Mouse (Mus musculus): Measurements from ENCODE around the gene Relb.

Relb gene

GRCm38 (mm10) chr7:19579751-19580150 is 49.5 kb downstream of the Relb start:
- no peak for DNase-seq (ENCODE audit: low spot score in 2 of 2)

GRCm38 (mm10) chr7:19578436-19578835 is 50.8 kb downstream of the Relb start:
- no peak for DNase-seq (ENCODE audit: low spot score in 2 of 2)

DNA sequence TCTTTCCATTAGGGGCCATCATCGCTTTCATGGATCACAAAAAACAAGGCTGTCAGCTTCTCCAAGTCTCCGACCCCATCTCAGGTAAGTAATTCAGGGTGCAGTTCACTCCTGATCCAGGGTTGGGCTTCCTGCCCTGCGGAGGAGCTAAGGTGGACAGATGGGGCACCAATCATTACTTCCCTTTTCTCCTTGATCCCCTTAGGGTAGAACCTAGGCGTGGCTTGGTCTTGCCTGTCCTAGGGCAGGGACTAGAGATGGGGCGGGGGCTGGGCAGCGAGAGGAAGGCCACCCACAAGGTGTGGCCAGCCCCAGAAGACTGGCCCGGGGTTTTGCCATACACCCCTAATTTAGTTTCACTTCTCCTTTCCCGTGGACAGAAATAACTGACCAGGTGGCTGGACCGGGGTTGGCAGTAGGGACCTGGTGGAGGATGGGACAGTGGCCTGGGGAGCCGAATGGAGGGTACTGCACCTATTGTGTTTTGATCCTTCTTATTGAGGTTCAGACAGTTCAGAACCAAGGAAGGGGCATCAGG is 51.3 kb downstream of the Relb start:
- peak in 1 of 2 experiments; percentile 58 for DNase-seq (ENCODE audit: low spot score in 2 of 2)

GRCm38 (mm10) chr7:19577141-19577852 is 51.9 kb downstream of the Relb start, which contains the start of the genes Zfp296 and Gemin7:
TSS of gene Zfp296 (plus strand) at chr7:19577287.
TSS of gene Gemin7 (minus strand) at chr7:19577595.
- DNase-seq (ENCODE audit: low spot score in 2 of 2): peak in 1 of 2 experiments; percentile 57

DNA sequence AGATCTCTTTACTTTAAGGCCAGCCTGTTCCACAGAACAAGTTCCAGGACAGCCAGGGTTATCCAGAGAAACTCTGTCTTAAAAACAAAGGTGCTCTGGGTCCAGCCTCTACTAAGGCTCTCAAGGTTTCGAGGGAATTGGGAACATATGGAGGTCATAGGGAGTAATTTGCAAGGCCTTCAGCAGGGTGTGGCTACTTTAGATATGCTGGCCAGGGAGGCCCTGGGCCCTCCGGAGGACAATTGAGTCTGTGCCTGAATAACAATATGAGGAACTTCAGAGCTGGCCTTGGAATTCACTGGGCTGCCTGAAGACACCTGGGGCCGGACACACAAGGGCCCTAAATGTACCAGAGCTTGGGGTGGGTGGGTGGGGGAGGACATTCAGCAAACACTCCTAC is 53.7 kb downstream of the Relb start:
- no peak for DNase-seq (ENCODE audit: low spot score in 2 of 2)

- no peak for DNase-seq (ENCODE audit: low spot score in 2 of 2)
Measured at GRCm38 (mm10) chr7:19573776-19574140, 55.5 kb downstream of the Relb start.

DNA sequence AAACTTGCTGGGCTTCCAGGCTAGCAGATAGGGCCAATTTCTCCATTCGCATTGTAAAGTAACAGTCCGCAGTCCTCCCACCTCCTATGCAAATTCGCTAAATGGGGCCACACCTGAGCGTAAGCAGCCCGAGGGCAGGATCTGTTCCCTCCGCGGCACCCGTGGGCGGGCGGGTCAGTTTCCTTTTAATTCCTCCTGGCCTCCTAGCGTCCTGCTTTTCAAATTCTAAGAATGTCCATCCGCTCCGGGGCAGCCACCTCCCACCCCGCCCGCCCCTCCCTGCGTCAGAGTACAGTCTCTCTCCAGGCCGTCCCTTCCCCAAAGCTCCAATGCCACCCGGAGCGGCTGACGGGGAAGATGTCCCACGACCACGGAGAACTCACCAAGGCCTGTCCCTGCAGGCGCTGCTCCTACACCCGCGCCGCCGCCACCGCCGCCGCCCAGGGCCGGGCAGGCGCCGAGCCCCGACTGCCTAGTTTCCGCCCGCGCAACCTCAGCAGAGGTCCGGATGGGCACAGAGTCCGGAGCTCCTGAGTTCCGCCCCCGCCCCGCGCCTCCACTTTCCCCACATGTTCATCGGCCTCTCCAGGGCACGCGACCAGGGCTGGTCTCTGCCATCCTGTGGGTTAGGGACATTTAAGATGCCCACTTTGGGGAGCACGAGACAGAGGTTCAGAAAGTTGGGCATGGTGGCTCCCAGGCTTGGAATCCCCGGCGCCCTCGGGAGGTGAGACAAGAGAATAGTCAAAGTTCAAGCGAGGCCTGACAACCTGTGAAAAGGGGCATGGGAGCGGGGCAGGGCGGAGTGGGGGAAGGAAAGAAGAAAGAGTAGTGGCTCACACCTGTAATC is 56.1 kb downstream of the Relb start:
- DNase-seq (ENCODE audit: low spot score in 2 of 2): peak; percentile 88

DNA sequence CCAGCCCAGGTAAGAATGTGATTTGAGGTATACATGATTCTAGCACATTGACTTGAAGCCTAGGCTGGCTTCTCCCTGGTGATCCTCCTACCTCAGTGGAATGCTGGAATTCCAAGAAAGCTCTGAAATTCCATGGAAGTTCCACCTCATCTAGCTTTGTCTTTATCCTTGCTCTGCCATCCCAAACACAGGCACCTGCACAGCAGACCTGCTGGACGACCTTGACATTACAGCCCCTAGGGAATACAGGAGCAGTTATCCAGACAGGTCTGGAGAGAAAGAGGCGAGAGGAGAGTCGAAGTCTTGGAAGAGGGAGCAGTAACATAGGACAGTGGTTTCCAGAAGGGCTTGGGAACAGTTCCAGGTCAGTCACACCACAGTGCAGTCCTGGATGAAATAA is 59.6 kb downstream of the Relb start:
- DNase-seq (ENCODE audit: low spot score in 2 of 2): no peak

GRCm38 (mm10) chr7:19567426-19567825 is 61.8 kb downstream of the Relb start:
- no peak for DNase-seq (ENCODE audit: low spot score in 2 of 2)

- DNase-seq (ENCODE audit: low spot score in 2 of 2): no peak
Measured at GRCm38 (mm10) chr7:19565803-19566202, 63.4 kb downstream of the Relb start.

GRCm38 (mm10) chr7:19564455-19564854 is 64.8 kb downstream of the Relb start:
- peak; percentile 34 to 56 for DNase-seq (ENCODE audit: low spot score in 2 of 2)

DNA sequence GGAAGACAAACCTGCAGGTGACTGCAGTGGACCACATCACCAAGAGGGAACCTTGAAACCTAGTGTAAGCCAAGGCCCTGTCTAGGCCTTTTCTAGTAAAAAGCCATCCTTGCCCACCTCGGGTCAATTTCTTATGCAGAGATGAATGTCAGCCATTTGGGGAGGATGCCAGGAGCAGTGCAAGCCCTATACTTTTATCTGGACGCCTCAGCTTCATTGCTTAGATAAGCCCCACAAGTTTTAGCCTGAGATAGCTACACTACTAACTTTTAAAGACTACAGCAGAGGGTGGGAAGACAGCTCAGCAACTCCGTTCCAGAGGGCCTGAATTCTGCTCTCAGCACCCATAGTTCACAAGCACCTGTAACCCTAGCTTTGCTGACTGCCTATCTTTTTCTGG is 65.4 kb downstream of the Relb start:
- peak in 1 of 2 experiments; percentile 65 for DNase-seq (ENCODE audit: low spot score in 2 of 2)

DNA sequence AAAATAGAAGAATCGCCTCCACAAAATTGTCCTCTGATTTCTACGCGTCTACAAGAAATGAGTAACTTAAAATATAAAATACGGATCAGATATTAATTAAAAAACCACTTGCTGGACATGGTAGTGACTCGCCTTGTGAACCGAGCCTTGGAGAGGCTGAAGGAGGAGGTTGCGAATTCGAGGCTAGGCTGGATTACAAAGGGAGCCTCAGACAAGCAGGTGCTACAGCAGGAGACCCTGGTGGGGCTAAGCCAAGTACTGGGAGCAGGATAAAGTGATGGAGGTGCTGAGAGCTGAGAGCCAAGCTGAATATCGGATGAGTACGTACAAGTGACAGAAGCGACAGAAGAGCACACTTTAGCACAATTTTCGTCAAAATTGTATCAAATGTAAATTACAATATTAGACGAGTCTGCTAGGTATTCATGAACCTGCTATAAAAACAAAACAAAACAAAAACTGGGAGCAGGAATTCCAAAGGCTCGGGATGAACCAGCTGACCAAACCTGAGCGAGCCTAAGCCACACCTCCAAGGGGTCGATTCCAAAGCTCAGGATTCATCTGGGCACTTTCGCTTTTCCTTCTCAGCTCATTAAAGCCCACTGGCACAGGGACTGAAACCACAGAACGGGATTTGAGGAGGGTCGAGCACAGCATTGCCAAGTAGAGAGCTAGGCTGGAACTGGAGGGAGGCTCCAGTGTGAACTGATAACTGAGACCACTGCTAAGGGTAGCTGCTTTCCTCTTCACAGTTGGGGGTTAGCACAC is 66.4 kb downstream of the Relb start, which contains the start of gene Ppp1r37:
Gene Ppp1r37, minus strand, starts transcription at position 434 of the 768 bp plus-strand sequence.
- DNase-seq (ENCODE audit: low spot score in 2 of 2): peak; percentile 40 to 44

- DNase-seq (ENCODE audit: low spot score in 2 of 2): peak; percentile 93 to 96
Measured at GRCm38 (mm10) chr7:19561765-19562642, 67.2 kb downstream of the Relb start.

- DNase-seq (ENCODE audit: low spot score in 2 of 2): no peak
Measured at GRCm38 (mm10) chr7:19561431-19561764, 67.8 kb downstream of the Relb start.

- DNase-seq (ENCODE audit: low spot score in 2 of 2): peak; percentile 34 to 49
Measured at GRCm38 (mm10) chr7:19560491-19561260, 68.6 kb downstream of the Relb start.

GRCm38 (mm10) chr7:19558965-19559364 is 70.3 kb downstream of the Relb start:
- peak in 1 of 2 experiments; percentile 62 for DNase-seq (ENCODE audit: low spot score in 2 of 2)

GRCm38 (mm10) chr7:19557982-19558900 is 71.0 kb downstream of the Relb start:
- DNase-seq (ENCODE audit: low spot score in 2 of 2): peak in 1 of 2 experiments; percentile 43

GRCm38 (mm10) chr7:19557086-19557485 is 72.2 kb downstream of the Relb start:
- no peak for DNase-seq (ENCODE audit: low spot score in 2 of 2)
